Mouse (Mus musculus): ENCODE results near the gene Bcl9l. TPM values are rescaled to one million over a fixed set of nuclear protein-coding genes. Genes with fewer than 3 reads are reported as not detected.
A peak's percentile ranks its signal among the peaks of the same experiment; 100 is the strongest.

Bcl9l gene
- polyA plus RNA-seq, 1 experiment from 2014 or later = 11.1 TPM

- H3K27me3 ChIP-seq (ENCODE audit: control insufficient read depth, insufficient read depth, low read length) = peaks cover 6% of the 10 kb centered on the region; the same call in 1 of the 2 replicates
- no peaks in the 10 kb centered on the region for H3K9me3 ChIP-seq (replicated peaks; ENCODE audit: control insufficient read depth, low read length)
- no peak overlapping the region for H3K4me2 ChIP-seq (ENCODE audit: low read depth, low read length)
- no peaks in the 10 kb centered on the region for H3K36me3 ChIP-seq (ENCODE audit: control insufficient read depth, insufficient read depth)
- ATAC-seq (replicated peaks; ENCODE audit: extremely low read depth, insufficient read depth, low FRiP score) = no peak
- WGBS = 55% methylated on average over 7 of the region's 7 CpGs
- no peaks in the 10 kb centered on the region for H3K4me1 ChIP-seq (ENCODE audit: control insufficient read depth, insufficient read depth, low read length)
- no peak overlapping the region for H3K4me3 ChIP-seq (ENCODE audit: low read length)
- H3K27ac ChIP-seq (ENCODE audit: low read length) = no peak overlapping the region
- no peak overlapping the region for H3K9ac ChIP-seq (ENCODE audit: low read length)
Measured at GRCm38 (mm10) chr9:44468224-44468623, 14.4 kb upstream of the Bcl9l start.

DNA sequence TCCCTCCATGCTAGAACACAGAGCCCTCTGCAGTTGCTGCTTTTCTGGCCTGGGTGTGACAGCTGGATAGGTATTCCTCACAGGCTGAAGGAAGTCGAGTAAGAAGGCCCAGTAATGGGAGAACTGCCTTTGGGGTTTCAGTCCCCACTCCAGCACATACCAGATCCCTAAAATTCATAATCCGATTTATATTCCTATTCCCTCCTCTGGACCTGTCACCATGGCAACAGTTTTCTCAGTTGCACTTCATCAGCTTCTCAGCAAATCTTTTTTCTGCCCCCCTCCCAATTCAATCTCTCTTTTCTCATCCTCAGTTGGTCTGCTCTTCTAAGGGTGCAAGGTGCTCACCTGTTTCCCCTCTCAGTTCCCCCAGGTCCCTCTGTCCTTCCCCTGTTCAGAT, 13.8 kb upstream of the Bcl9l start:
- no peaks in the 10 kb centered on the region for H3K4me1 ChIP-seq (ENCODE audit: control insufficient read depth, insufficient read depth, low read length)
- ATAC-seq (replicated peaks; ENCODE audit: extremely low read depth, insufficient read depth, low FRiP score) = no peak
- H3K27ac ChIP-seq (ENCODE audit: low read length) = no peak overlapping the region
- WGBS = 52% methylated on average over 2 of the region's 2 CpGs
- no peak overlapping the region for H3K9ac ChIP-seq (ENCODE audit: low read length)
- H3K9me3 ChIP-seq (replicated peaks; ENCODE audit: control insufficient read depth, low read length) = no peaks in the 10 kb centered on the region
- no peak overlapping the region for H3K4me3 ChIP-seq (ENCODE audit: low read length)
- no peak overlapping the region for H3K4me2 ChIP-seq (ENCODE audit: low read depth, low read length)
- peaks cover 6% of the 10 kb centered on the region; the same call in 1 of the 2 replicates for H3K27me3 ChIP-seq (ENCODE audit: control insufficient read depth, insufficient read depth, low read length)
- no peaks in the 10 kb centered on the region for H3K36me3 ChIP-seq (ENCODE audit: control insufficient read depth, insufficient read depth)

- WGBS = 56% methylated on average over 3 of the region's 3 CpGs
- ATAC-seq (replicated peaks; ENCODE audit: extremely low read depth, insufficient read depth, low FRiP score) = no peak
Measured at GRCm38 (mm10) chr9:44473184-44473583, 9.4 kb upstream of the Bcl9l start.

DNA sequence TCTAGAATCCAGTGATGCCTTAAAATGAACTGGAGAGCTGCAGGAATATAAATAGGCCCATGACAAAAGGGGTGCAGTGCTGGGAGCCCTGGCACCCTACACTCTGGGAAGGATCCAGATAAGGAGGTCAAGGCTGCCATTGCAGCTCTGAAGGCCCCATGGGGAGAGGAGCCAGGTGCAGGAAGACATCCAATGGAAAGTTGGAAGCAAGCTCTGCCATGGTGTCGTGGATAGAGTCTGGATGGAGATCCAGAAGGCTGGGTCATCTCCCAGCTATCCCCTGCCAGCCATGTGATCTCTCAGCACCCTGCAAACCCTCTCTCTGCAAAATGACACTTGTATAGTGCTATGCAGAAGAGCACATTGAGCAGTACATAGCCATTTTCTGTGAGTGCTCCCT, 8.3 kb upstream of the Bcl9l start:
- H3K27ac ChIP-seq (ENCODE audit: low read length) = no peak overlapping the region
- no peaks in the 10 kb centered on the region for H3K36me3 ChIP-seq (ENCODE audit: control insufficient read depth, insufficient read depth)
- H3K9ac ChIP-seq (ENCODE audit: low read length) = no peak overlapping the region
- ATAC-seq (replicated peaks; ENCODE audit: extremely low read depth, insufficient read depth, low FRiP score) = no peak
- no peak overlapping the region for H3K4me2 ChIP-seq (ENCODE audit: low read depth, low read length)
- no peaks in the 10 kb centered on the region for H3K9me3 ChIP-seq (replicated peaks; ENCODE audit: control insufficient read depth, low read length)
- H3K4me3 ChIP-seq (ENCODE audit: low read length) = no peak overlapping the region
- 27% methylated on average over 1 of the region's 1 CpGs for WGBS
- H3K27me3 ChIP-seq (ENCODE audit: control insufficient read depth, insufficient read depth, low read length) = peaks cover 2% of the 10 kb centered on the region; the same call in 1 of the 2 replicates
- H3K4me1 ChIP-seq (ENCODE audit: control insufficient read depth, insufficient read depth, low read length) = peaks cover 15% of the 10 kb centered on the region

More at GRCm38 (mm10) chr9:44473184-44473583, 9.4 kb upstream of the Bcl9l start:
- no peak overlapping the region for H3K9ac ChIP-seq (ENCODE audit: low read length)
- no peaks in the 10 kb centered on the region for H3K36me3 ChIP-seq (ENCODE audit: control insufficient read depth, insufficient read depth)
- H3K9me3 ChIP-seq (replicated peaks; ENCODE audit: control insufficient read depth, low read length) = no peaks in the 10 kb centered on the region
- no peak overlapping the region for H3K4me2 ChIP-seq (ENCODE audit: low read depth, low read length)
- H3K27ac ChIP-seq (ENCODE audit: low read length) = no peak overlapping the region
- peaks cover 13% of the 10 kb centered on the region for H3K4me1 ChIP-seq (ENCODE audit: control insufficient read depth, insufficient read depth, low read length)
- H3K27me3 ChIP-seq (ENCODE audit: control insufficient read depth, insufficient read depth, low read length) = peaks cover 4% of the 10 kb centered on the region; the same call in 1 of the 2 replicates
- no peak overlapping the region for H3K4me3 ChIP-seq (ENCODE audit: low read length)

DNA sequence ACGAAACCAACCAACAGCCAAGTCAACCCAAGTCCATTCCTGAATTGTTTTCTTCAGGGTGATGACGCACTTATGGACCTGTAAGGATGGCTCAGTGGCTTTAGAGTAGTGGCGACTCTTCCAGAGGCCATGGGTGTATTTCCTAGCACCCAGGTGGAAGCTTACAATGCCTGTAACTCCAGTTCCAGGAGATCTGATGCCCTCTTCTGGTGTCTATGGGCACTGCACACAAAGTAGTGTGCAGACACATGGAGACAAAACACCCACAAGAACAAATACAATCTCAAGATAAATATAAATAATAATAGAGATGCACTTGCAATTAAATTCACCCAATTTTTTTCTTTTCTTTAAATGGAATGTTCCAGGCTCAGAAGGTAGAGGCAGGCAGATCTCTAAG, 6.7 kb upstream of the Bcl9l start:
- Histone ChIP-seq H3K4me1 (ENCODE audit: control insufficient read depth, insufficient read depth, low read length) (peaks cover 21% of the 10 kb centered on the region), H3K4me3 (ENCODE audit: low read length) (no peak overlapping the region), H3K27me3 (ENCODE audit: control insufficient read depth, insufficient read depth, low read length) (no peaks in the 10 kb centered on the region), H3K27ac (ENCODE audit: low read length) (no peak overlapping the region), H3K36me3 (ENCODE audit: control insufficient read depth, insufficient read depth) (no peaks in the 10 kb centered on the region), H3K4me2 (ENCODE audit: low read depth, low read length) (no peak overlapping the region), H3K9ac (ENCODE audit: low read length) (no peak overlapping the region), H3K9me3 (replicated peaks; ENCODE audit: control insufficient read depth, low read length) (no peaks in the 10 kb centered on the region)
- whole genome bisulfite sequencing = 95% methylated on average over 3 of the region's 3 CpGs
- ATAC-seq (replicated peaks; ENCODE audit: extremely low read depth, insufficient read depth, low FRiP score) = no peak

- 7% methylated on average over 24 of the region's 24 CpGs for WGBS
- no peaks in the 10 kb centered on the region for H3K27me3 ChIP-seq (ENCODE audit: control insufficient read depth, insufficient read depth, low read length)
- peak overlapping the region; percentile 74 for H3K4me3 ChIP-seq (ENCODE audit: low read length)
- no peaks in the 10 kb centered on the region for H3K9me3 ChIP-seq (replicated peaks; ENCODE audit: control insufficient read depth, low read length)
- H3K4me1 ChIP-seq (ENCODE audit: control insufficient read depth, insufficient read depth, low read length) = peaks cover 26% of the 10 kb centered on the region
- peak overlapping the region; percentile 97 for H3K27ac ChIP-seq (ENCODE audit: low read length)
- no peaks in the 10 kb centered on the region for H3K36me3 ChIP-seq (ENCODE audit: control insufficient read depth, insufficient read depth)
- ATAC-seq (replicated peaks; ENCODE audit: extremely low read depth, insufficient read depth, low FRiP score) = no peak
- H3K4me2 ChIP-seq (ENCODE audit: low read depth, low read length) = peak overlapping the region; percentile 95
- peak overlapping the region; percentile 86 for H3K9ac ChIP-seq (ENCODE audit: low read length)
Measured at GRCm38 (mm10) chr9:44477339-44478228, 5.0 kb upstream of the Bcl9l start.

- under 1% methylated on average over 23 of the region's 27 CpGs for WGBS
- no peaks in the 10 kb centered on the region for H3K9me3 ChIP-seq (replicated peaks; ENCODE audit: control insufficient read depth, low read length)
- H3K4me1 ChIP-seq (ENCODE audit: control insufficient read depth, insufficient read depth, low read length) = peaks cover 26% of the 10 kb centered on the region
- H3K9ac ChIP-seq (ENCODE audit: low read length) = peak overlapping the region; percentile 86
- no peaks in the 10 kb centered on the region for H3K36me3 ChIP-seq (ENCODE audit: control insufficient read depth, insufficient read depth)
- ATAC-seq (replicated peaks; ENCODE audit: extremely low read depth, insufficient read depth, low FRiP score) = peak; percentile 39
- peak overlapping the region; percentile 74 for H3K4me3 ChIP-seq (ENCODE audit: low read length)
- peak overlapping the region; percentile 97 for H3K27ac ChIP-seq (ENCODE audit: low read length)
- H3K4me2 ChIP-seq (ENCODE audit: low read depth, low read length) = peak overlapping the region; percentile 95
- H3K27me3 ChIP-seq (ENCODE audit: control insufficient read depth, insufficient read depth, low read length) = no peaks in the 10 kb centered on the region
Measured at GRCm38 (mm10) chr9:44478229-44478921, 4.2 kb upstream of the Bcl9l start.

- H3K4me3 ChIP-seq (ENCODE audit: low read length) = peak overlapping the region; percentile 74
- no peaks in the 10 kb centered on the region for H3K36me3 ChIP-seq (ENCODE audit: control insufficient read depth, insufficient read depth)
- peak; percentile 57 for ATAC-seq (replicated peaks; ENCODE audit: extremely low read depth, insufficient read depth, low FRiP score)
- peak overlapping the region; percentile 97 for H3K27ac ChIP-seq (ENCODE audit: low read length)
- H3K4me2 ChIP-seq (ENCODE audit: low read depth, low read length) = peak overlapping the region; percentile 95
- no peaks in the 10 kb centered on the region for H3K27me3 ChIP-seq (ENCODE audit: control insufficient read depth, insufficient read depth, low read length)
- no peaks in the 10 kb centered on the region for H3K9me3 ChIP-seq (replicated peaks; ENCODE audit: control insufficient read depth, low read length)
- peak overlapping the region; percentile 86 for H3K9ac ChIP-seq (ENCODE audit: low read length)
- H3K4me1 ChIP-seq (ENCODE audit: control insufficient read depth, insufficient read depth, low read length) = peaks cover 27% of the 10 kb centered on the region
- under 1% methylated on average over 29 of the region's 29 CpGs for WGBS
Measured at GRCm38 (mm10) chr9:44478959-44479605, 3.5 kb upstream of the Bcl9l start.

Measured in heart, embryonic 16.5 days (tissue).